Mouse (Mus musculus): Measurements from ENCODE around the gene Ssbp2.

- TF ChIP-seq POLR2A (IDR thresholded peaks at IDR 0.05; ENCODE audit: low read depth, low read length) (no peak), CTCF (IDR thresholded peaks at IDR 0.05; ENCODE audit: extremely low read depth, insufficient read depth, insufficient read length, insufficient replicate concordance) (no peak)
These were observed 41.7 kb downstream of the Ssbp2 start for GRCm38 (mm10) chr13:91501735-91502134.

All from spleen, adult 2 months (tissue).